Mouse (Mus musculus) liver, embryonic 14.5 days (tissue): ENCODE measurements around the gene Rufy4.

Experiments used
- CTCF ChIP-seq: IDR thresholded peaks from 2 replicates; pipeline ENCODE4 v1.5.1; 2016; ENCODE audit warnings: antibody characterized with exemption, low read depth, control low read depth
- EP300 ChIP-seq: IDR thresholded peaks from 2 replicates; pipeline ENCODE4 v1.6.1; 2016; ENCODE audit warnings: antibody characterized with exemption, low read depth

DNA sequence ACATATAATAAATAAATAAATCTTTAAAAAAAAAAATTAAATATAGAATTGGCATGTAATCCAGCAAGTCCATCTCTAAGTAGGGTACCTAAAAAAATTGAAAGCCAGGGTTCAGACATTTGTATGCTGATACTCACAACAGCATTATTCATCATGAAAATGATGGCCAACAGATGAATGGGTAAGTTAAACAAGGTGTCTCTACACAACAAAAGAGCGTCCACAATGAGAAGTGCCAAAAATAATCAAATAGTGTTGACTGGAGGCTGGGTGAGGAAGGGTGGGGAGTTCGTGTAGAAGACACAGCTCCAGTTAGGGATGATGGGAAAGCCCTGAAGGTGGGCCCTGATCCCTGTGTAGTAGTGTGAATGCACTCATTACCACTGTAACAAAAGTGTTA, 34.7 kb downstream of the Rufy4 start:
- no peak for TF ChIP-seq EP300
- TF ChIP-seq CTCF: no peak
